Mouse (Mus musculus) G1E (cell line): Measurements from ENCODE around the gene Ccdc194.

Experiments
- GATA1 ChIP-seq: IDR thresholded peaks from 2 replicates; pipeline ENCODE4 v1.6.1; 2012; ENCODE audit warnings: borderline replicate concordance, low read length, inconsistent platforms, mixed read lengths
- TAL1 ChIP-seq: conservative IDR thresholded peaks from 2 replicates; pipeline ENCODE4 v1.6.1; 2012; ENCODE audit warnings: low read depth, low read length, inconsistent platforms, mixed read lengths

DNA sequence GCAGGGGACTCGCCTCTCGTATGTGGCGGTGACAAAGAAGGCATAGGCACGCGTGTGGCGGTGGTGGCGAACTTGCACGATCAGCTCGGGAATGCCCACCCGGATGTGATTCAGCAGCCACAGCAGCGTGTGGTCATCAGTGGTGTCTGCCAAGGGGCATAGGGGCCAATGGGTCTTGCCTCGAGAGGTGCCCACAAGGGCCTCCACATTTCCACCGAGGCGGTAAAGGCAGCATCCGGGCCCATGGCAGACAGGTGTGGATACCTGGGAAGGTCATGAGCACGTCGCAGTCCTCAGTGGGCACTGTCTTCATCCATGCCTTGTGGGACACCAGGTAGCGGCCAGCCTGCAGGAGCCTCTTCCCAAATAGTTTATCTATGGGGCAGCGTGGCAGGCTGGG, 40.8 kb downstream of the Ccdc194 start:
- TF ChIP-seq GATA1 (no peak), TAL1 (no peak)
